Mouse (Mus musculus): ENCODE measurements at regions not wholly inside any gene's neighbourhood (a gene's known extent, or its start where the extent isn't known, plus 50 kb on each side); places are given as distances from the start of the nearest gene placed in this dataset.

- H3K9ac ChIP-seq (ENCODE audit: low read length) = no peak overlapping the region
- ATAC-seq (ENCODE audit: insufficient number of reproducible peaks, insufficient read depth, low FRiP score, low read depth) = no peak
- no peak overlapping the region for H3K4me2 ChIP-seq (ENCODE audit: low read length)
- H3K9me3 ChIP-seq (ENCODE audit: control insufficient read depth, low read length) = no peaks in the 10 kb centered on the region
- 15% methylated on average over 8 of the region's 15 CpGs for WGBS
- no peaks in the 10 kb centered on the region for H3K36me3 ChIP-seq (ENCODE audit: control insufficient read depth, insufficient read depth, low read length)
- 0 out of 2 replicates have a peak, but pooled peaks cover 4% of the 10 kb centered on the region for H3K27me3 ChIP-seq (ENCODE audit: control insufficient read depth, insufficient read depth, low read length)
- no peak overlapping the region for H3K4me3 ChIP-seq (ENCODE audit: control insufficient read depth in 1 of 2, insufficient read depth in 1 of 2, low read depth in 1 of 2, low read length in 2 of 2)
- 0 out of 4 replicates have a peak overlapping the region, but pooled peaks of 1 of the 2 experiments have one; percentile 3 for H3K27ac ChIP-seq (replicated peaks in 1 of 2; ENCODE audit: control insufficient read depth in 1 of 2, insufficient read depth in 1 of 2, low read depth in 2 of 2, low read length in 2 of 2)
- peaks cover 12 to 18% of the 10 kb centered on the region in 2 experiments; a peak in 3 of 4 replicates for H3K4me1 ChIP-seq (ENCODE audit: control insufficient read depth in 2 of 2, insufficient read depth in 2 of 2, low read length in 2 of 2)
Observed at GRCm38 (mm10) chrX:11666517-11666916, 338.9 kb downstream of the H2al1j start.

DNA sequence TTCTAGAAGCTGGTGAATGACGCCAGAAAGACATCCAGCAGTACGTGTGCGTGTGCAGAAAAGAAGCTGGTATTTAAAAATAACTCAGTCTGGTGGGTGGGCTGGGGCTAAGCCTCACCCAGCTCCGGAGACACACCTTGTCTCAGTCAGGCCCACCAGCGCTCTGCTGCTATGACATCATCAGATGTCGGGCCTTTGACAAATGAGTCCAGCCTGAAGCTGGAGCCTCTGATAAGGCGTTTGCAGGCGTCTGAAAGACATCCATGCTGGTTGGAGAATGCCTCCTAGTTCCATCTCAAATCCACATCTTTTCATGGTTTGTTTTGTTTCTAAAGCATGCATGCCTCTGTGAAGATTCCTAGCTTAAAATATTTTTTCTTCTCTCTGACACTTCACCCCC, 344.2 kb downstream of the H2al1j start:
- Histone ChIP-seq H3K9ac (ENCODE audit: low read length) (no peak overlapping the region), H3K9me3 (ENCODE audit: control insufficient read depth, low read length) (no peaks in the 10 kb centered on the region), H3K4me2 (ENCODE audit: low read length) (no peak overlapping the region), H3K27ac (replicated peaks in 1 of 2; ENCODE audit: control insufficient read depth in 1 of 2, insufficient read depth in 1 of 2, low read depth in 2 of 2, low read length in 2 of 2) (no peak overlapping the region), H3K4me1 (ENCODE audit: control insufficient read depth in 2 of 2, insufficient read depth in 2 of 2, low read length in 2 of 2) (peaks cover 3 to 4% of the 10 kb centered on the region in 2 experiments; a peak in 1 of 4 replicates), H3K4me3 (ENCODE audit: control insufficient read depth in 1 of 2, insufficient read depth in 1 of 2, low read depth in 1 of 2, low read length in 2 of 2) (no peak overlapping the region), H3K27me3 (ENCODE audit: control insufficient read depth, insufficient read depth, low read length) (no peaks in the 10 kb centered on the region), H3K36me3 (ENCODE audit: control insufficient read depth, insufficient read depth, low read length) (no peaks in the 10 kb centered on the region)
- no peak for ATAC-seq (ENCODE audit: insufficient number of reproducible peaks, insufficient read depth, low FRiP score, low read depth)
- 25% methylated on average over 8 of the region's 8 CpGs for WGBS

DNA sequence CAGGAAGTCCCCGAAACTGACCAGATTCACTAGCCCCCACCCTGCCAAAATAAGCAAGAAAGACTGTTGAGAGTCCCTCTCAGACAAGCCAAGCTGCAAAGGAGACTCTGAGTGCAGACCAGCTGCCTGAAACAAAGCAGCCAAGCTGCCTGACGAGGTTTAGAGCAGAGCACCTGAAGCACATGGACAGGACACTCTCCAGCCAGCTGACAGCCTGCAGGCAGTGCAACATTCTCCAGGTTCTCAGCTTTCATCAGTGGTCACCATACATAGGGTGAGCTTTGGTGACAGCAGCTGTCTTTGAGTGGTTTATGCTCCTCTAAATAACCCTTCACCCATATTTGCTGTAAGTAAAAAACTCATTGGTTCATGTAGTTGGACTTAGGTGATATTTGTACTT, 350.5 kb downstream of the H2al1j start:
- 34% methylated on average over 2 of the region's 2 CpGs for WGBS
- Histone ChIP-seq H3K4me2 (ENCODE audit: low read length) (no peak overlapping the region), H3K36me3 (ENCODE audit: control insufficient read depth, insufficient read depth, low read length) (no peaks in the 10 kb centered on the region), H3K27ac (replicated peaks in 1 of 2; ENCODE audit: control insufficient read depth in 1 of 2, insufficient read depth in 1 of 2, low read depth in 2 of 2, low read length in 2 of 2) (no peak overlapping the region), H3K9me3 (ENCODE audit: control insufficient read depth, low read length) (no peaks in the 10 kb centered on the region), H3K9ac (ENCODE audit: low read length) (no peak overlapping the region), H3K4me3 (ENCODE audit: control insufficient read depth in 1 of 2, insufficient read depth in 1 of 2, low read depth in 1 of 2, low read length in 2 of 2) (no peak overlapping the region), H3K27me3 (ENCODE audit: control insufficient read depth, insufficient read depth, low read length) (no peaks in the 10 kb centered on the region), H3K4me1 (ENCODE audit: control insufficient read depth in 2 of 2, insufficient read depth in 2 of 2, low read length in 2 of 2) (no peaks in the 10 kb centered on the region)
- no peak for ATAC-seq (ENCODE audit: insufficient number of reproducible peaks, insufficient read depth, low FRiP score, low read depth)

GRCm38 (mm10) chrX:11681274-11681673, 353.7 kb downstream of the H2al1j start:
- Histone ChIP-seq H3K9me3 (ENCODE audit: control insufficient read depth, low read length) (no peaks in the 10 kb centered on the region), H3K36me3 (ENCODE audit: control insufficient read depth, insufficient read depth, low read length) (no peaks in the 10 kb centered on the region), H3K4me3 (ENCODE audit: control insufficient read depth in 1 of 2, insufficient read depth in 1 of 2, low read depth in 1 of 2, low read length in 2 of 2) (no peak overlapping the region), H3K27me3 (ENCODE audit: control insufficient read depth, insufficient read depth, low read length) (no peaks in the 10 kb centered on the region), H3K27ac (replicated peaks in 1 of 2; ENCODE audit: control insufficient read depth in 1 of 2, insufficient read depth in 1 of 2, low read depth in 2 of 2, low read length in 2 of 2) (no peak overlapping the region), H3K9ac (ENCODE audit: low read length) (no peak overlapping the region), H3K4me1 (ENCODE audit: control insufficient read depth in 2 of 2, insufficient read depth in 2 of 2, low read length in 2 of 2) (no peaks in the 10 kb centered on the region), H3K4me2 (ENCODE audit: low read length) (no peak overlapping the region)
- no peak for ATAC-seq (ENCODE audit: insufficient number of reproducible peaks, insufficient read depth, low FRiP score, low read depth)
- 87% methylated on average over 2 of the region's 2 CpGs for WGBS

DNA sequence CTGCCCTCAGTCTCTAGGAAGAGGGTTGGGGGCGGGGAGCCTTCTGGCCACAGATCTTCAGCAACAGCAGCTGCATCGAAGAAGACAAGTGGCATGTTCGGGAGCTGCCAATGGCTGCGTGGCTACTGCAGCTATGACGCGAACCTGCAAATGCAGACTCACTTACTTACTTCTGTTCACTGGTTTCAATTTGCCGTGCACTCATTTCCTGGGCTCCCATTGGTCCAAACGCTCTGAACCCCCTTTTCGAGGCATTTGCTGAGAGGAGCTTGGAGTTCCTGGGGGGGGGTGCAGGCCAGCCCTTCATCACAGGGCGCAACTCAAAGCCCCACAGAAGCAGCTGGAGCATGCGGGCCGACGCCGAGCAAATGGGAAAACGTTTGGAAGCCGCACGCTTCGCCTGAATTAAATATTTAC, 362.4 kb downstream of the H2al1j start:
- Histone ChIP-seq H3K4me3 (ENCODE audit: control insufficient read depth in 1 of 2, insufficient read depth in 1 of 2, low read depth in 1 of 2, low read length in 2 of 2) (no peak overlapping the region), H3K9me3 (ENCODE audit: control insufficient read depth, low read length) (no peaks in the 10 kb centered on the region), H3K4me2 (ENCODE audit: low read length) (no peak overlapping the region), H3K27me3 (ENCODE audit: control insufficient read depth, insufficient read depth, low read length) (no peaks in the 10 kb centered on the region), H3K9ac (ENCODE audit: low read length) (no peak overlapping the region), H3K4me1 (ENCODE audit: control insufficient read depth in 2 of 2, insufficient read depth in 2 of 2, low read length in 2 of 2) (peaks cover 6 to 8% of the 10 kb centered on the region in 2 experiments; a peak in 2 of 4 replicates), H3K36me3 (ENCODE audit: control insufficient read depth, insufficient read depth, low read length) (no peaks in the 10 kb centered on the region), H3K27ac (replicated peaks in 1 of 2; ENCODE audit: control insufficient read depth in 1 of 2, insufficient read depth in 1 of 2, low read depth in 2 of 2, low read length in 2 of 2) (no peak overlapping the region)
- no peak for ATAC-seq (ENCODE audit: insufficient number of reproducible peaks, insufficient read depth, low FRiP score, low read depth)
- 58% methylated on average over 18 of the region's 18 CpGs for WGBS

GRCm38 (mm10) chrX:11690446-11690845, 362.8 kb downstream of the H2al1j start:
- no peak overlapping the region for H3K4me3 ChIP-seq (ENCODE audit: control insufficient read depth in 1 of 2, insufficient read depth in 1 of 2, low read depth in 1 of 2, low read length in 2 of 2)
- no peak overlapping the region for H3K27ac ChIP-seq (replicated peaks in 1 of 2; ENCODE audit: control insufficient read depth in 1 of 2, insufficient read depth in 1 of 2, low read depth in 2 of 2, low read length in 2 of 2)
- WGBS = 41% methylated on average over 5 of the region's 5 CpGs
- no peak overlapping the region for H3K4me2 ChIP-seq (ENCODE audit: low read length)
- no peaks in the 10 kb centered on the region for H3K36me3 ChIP-seq (ENCODE audit: control insufficient read depth, insufficient read depth, low read length)
- H3K9me3 ChIP-seq (ENCODE audit: control insufficient read depth, low read length) = no peaks in the 10 kb centered on the region
- H3K9ac ChIP-seq (ENCODE audit: low read length) = no peak overlapping the region
- peaks cover 6 to 8% of the 10 kb centered on the region in 2 experiments; a peak in 2 of 4 replicates for H3K4me1 ChIP-seq (ENCODE audit: control insufficient read depth in 2 of 2, insufficient read depth in 2 of 2, low read length in 2 of 2)
- H3K27me3 ChIP-seq (ENCODE audit: control insufficient read depth, insufficient read depth, low read length) = no peaks in the 10 kb centered on the region
- ATAC-seq (ENCODE audit: insufficient number of reproducible peaks, insufficient read depth, low FRiP score, low read depth) = no peak

DNA sequence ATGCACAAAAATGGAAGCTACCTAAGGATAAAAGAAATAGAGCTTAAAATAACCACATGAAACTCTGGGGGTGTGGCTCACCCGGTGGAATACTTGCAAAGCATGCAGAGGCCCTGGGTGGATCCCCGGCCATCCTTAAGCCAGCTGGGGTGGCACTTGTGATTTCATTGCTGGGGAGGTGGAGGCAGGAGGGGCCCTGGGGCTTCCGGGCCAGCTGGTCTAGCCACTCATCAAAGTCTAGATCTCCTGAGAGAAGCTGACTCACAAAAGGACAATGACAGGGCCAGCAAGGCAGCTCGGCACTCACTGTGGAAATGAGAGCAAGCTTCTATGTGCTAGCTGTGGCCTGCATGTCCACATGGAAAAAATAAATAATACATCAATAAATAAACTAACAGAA, 363.4 kb downstream of the H2al1j start:
- ATAC-seq (ENCODE audit: insufficient number of reproducible peaks, insufficient read depth, low FRiP score, low read depth) = no peak

GRCm38 (mm10) chrX:11696565-11696964, 368.9 kb downstream of the H2al1j start:
- Histone ChIP-seq H3K27me3 (ENCODE audit: control insufficient read depth, insufficient read depth, low read length) (no peaks in the 10 kb centered on the region), H3K9me3 (ENCODE audit: control insufficient read depth, low read length) (no peaks in the 10 kb centered on the region), H3K4me2 (ENCODE audit: low read length) (no peak overlapping the region), H3K9ac (ENCODE audit: low read length) (no peak overlapping the region), H3K36me3 (ENCODE audit: control insufficient read depth, insufficient read depth, low read length) (no peaks in the 10 kb centered on the region), H3K27ac (replicated peaks in 1 of 2; ENCODE audit: control insufficient read depth in 1 of 2, insufficient read depth in 1 of 2, low read depth in 2 of 2, low read length in 2 of 2) (no peak overlapping the region), H3K4me3 (ENCODE audit: control insufficient read depth in 1 of 2, insufficient read depth in 1 of 2, low read depth in 1 of 2, low read length in 2 of 2) (no peak overlapping the region), H3K4me1 (ENCODE audit: control insufficient read depth in 2 of 2, insufficient read depth in 2 of 2, low read length in 2 of 2) (peaks cover 0 to 4% of the 10 kb centered on the region in 2 experiments; a peak in 1 of 4 replicates)
- no peak for ATAC-seq (ENCODE audit: insufficient number of reproducible peaks, insufficient read depth, low FRiP score, low read depth)
- WGBS = 67% methylated on average over 4 of the region's 4 CpGs

More for the DNA sequence above, 363.4 kb downstream of the H2al1j start:
- H3K9ac ChIP-seq (ENCODE audit: low read length) = no peak overlapping the region
- H3K27ac ChIP-seq (replicated peaks in 1 of 2; ENCODE audit: control insufficient read depth in 1 of 2, insufficient read depth in 1 of 2, low read depth in 2 of 2, low read length in 2 of 2) = no peak overlapping the region
- H3K36me3 ChIP-seq (ENCODE audit: control insufficient read depth, insufficient read depth, low read length) = no peaks in the 10 kb centered on the region
- H3K4me2 ChIP-seq (ENCODE audit: low read length) = no peak overlapping the region
- H3K4me3 ChIP-seq (ENCODE audit: control insufficient read depth in 1 of 2, insufficient read depth in 1 of 2, low read depth in 1 of 2, low read length in 2 of 2) = no peak overlapping the region
- H3K27me3 ChIP-seq (ENCODE audit: control insufficient read depth, insufficient read depth, low read length) = no peaks in the 10 kb centered on the region
- 58% methylated on average over 4 of the region's 4 CpGs for WGBS
- no peaks in the 10 kb centered on the region for H3K9me3 ChIP-seq (ENCODE audit: control insufficient read depth, low read length)
- H3K4me1 ChIP-seq (ENCODE audit: control insufficient read depth in 2 of 2, insufficient read depth in 2 of 2, low read length in 2 of 2) = peaks cover 6 to 8% of the 10 kb centered on the region in 2 experiments; a peak in 2 of 4 replicates
